Mouse (Mus musculus): ENCODE data around the gene 4930442H23Rik. TPM values are rescaled to one million over a fixed set of nuclear protein-coding genes. Genes with fewer than 3 reads are reported as not detected.

Gene 4930442H23Rik
- polyA plus RNA-seq, 1 experiment from 2014 or later: not detected

GRCm38 (mm10) chr10:81216260-81216659 lies 32.6 kb upstream of the 4930442H23Rik start:
- Histone ChIP-seq H3K4me3 (no peak overlapping the region), H3K27ac (no peak overlapping the region), H3K4me1 (replicated peaks) (peaks cover 6% of the 10 kb centered on the region; the same call in 1 of the 2 replicates), H3K9me3 (peaks cover 16% of the 10 kb centered on the region; the same call in 1 of the 2 replicates), H3K36me3 (peaks cover 53% of the 10 kb centered on the region), H3K27me3 (ENCODE audit: insufficient read depth, poor library complexity, severe bottlenecking) (peaks cover 6% of the 10 kb centered on the region; the same call in 1 of the 2 replicates)
- DNase-seq (ENCODE audit: low spot score): no peak
- 87% methylated on average over 6 of the region's 6 CpGs for WGBS

- DNase-seq (ENCODE audit: low spot score): no peak
- 98% methylated on average over 5 of the region's 5 CpGs for WGBS
- peaks cover 67% of the 10 kb centered on the region for H3K36me3 ChIP-seq
These were observed 26.5 kb upstream of the 4930442H23Rik start for GRCm38 (mm10) chr10:81210154-81210553.

DNA sequence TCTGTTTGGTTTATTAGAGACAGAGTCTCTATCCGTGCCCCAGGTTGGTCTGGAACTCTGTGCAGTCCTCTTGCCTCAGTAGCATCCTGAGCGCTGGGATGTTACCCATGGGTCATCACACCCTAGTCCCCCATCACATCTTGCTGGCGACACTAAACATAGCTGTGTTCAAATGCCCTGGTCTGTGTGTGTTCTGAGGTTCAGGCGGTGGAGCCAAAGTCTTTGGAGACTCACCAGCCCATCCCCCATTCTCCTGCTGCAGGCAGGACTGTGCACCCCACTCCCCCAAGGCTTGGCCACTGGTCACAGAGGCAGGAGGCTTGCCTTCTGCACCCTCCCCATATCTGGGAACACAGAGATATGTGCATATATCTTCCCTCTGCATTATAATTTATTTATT lies 20.5 kb upstream of the 4930442H23Rik start:
- 76% methylated on average over 4 of the region's 4 CpGs for WGBS
- no peak for DNase-seq (ENCODE audit: low spot score)
- Histone ChIP-seq H3K9me3 (no peaks in the 10 kb centered on the region), H3K27ac (no peak overlapping the region), H3K36me3 (0 out of 2 replicates have a peak, but pooled peaks cover 11% of the 10 kb centered on the region), H3K4me3 (no peak overlapping the region), H3K27me3 (ENCODE audit: insufficient read depth, poor library complexity, severe bottlenecking) (peaks cover 18% of the 10 kb centered on the region), H3K4me1 (replicated peaks) (0 out of 2 replicates have a peak, but pooled peaks cover 11% of the 10 kb centered on the region)

More at GRCm38 (mm10) chr10:81210154-81210553, 26.5 kb upstream of the 4930442H23Rik start:
- Histone ChIP-seq H3K4me3 (no peak overlapping the region), H3K27ac (no peak overlapping the region), H3K4me1 (replicated peaks) (no peaks in the 10 kb centered on the region), H3K27me3 (ENCODE audit: insufficient read depth, poor library complexity, severe bottlenecking) (peaks cover 4% of the 10 kb centered on the region; the same call in 1 of the 2 replicates), H3K9me3 (peaks cover 24% of the 10 kb centered on the region)

GRCm38 (mm10) chr10:81202978-81203720 lies 19.5 kb upstream of the 4930442H23Rik start:
- no peaks in the 10 kb centered on the region for H3K9me3 ChIP-seq
- 68% methylated on average over 8 of the region's 8 CpGs for WGBS
- H3K36me3 ChIP-seq: 0 out of 2 replicates have a peak, but pooled peaks cover 11% of the 10 kb centered on the region
- H3K27me3 ChIP-seq (ENCODE audit: insufficient read depth, poor library complexity, severe bottlenecking): peaks cover 18% of the 10 kb centered on the region
- H3K4me1 ChIP-seq (replicated peaks): 0 out of 2 replicates have a peak, but pooled peaks cover 11% of the 10 kb centered on the region
- no peak for DNase-seq (ENCODE audit: low spot score)
- H3K4me3 ChIP-seq: no peak overlapping the region
- no peak overlapping the region for H3K27ac ChIP-seq

GRCm38 (mm10) chr10:81201807-81202758 lies 18.4 kb upstream of the 4930442H23Rik start, which contains the start of gene Nmrk2:
TSS of gene Nmrk2 (minus strand) at chr10:81202051.
- Histone ChIP-seq H3K36me3 (0 out of 2 replicates have a peak, but pooled peaks cover 6% of the 10 kb centered on the region), H3K4me1 (replicated peaks) (0 out of 2 replicates have a peak, but pooled peaks cover 11% of the 10 kb centered on the region), H3K4me3 (no peak within 1 kb of the TSS), H3K27me3 (ENCODE audit: insufficient read depth, poor library complexity, severe bottlenecking) (peaks cover 21% of the 10 kb centered on the region), H3K9me3 (no peaks in the 10 kb centered on the region), H3K27ac (peak within 1 kb of the TSS; percentile 23; the same call in 1 of the 2 replicates)
- no peak for DNase-seq (ENCODE audit: low spot score)
- WGBS: 63% methylated on average over 13 of the region's 13 CpGs

GRCm38 (mm10) chr10:81200605-81201287 lies 17.1 kb upstream of the 4930442H23Rik start:
- no peak overlapping the region for H3K4me3 ChIP-seq
- no peak for DNase-seq (ENCODE audit: low spot score)
- WGBS: 81% methylated on average over 20 of the region's 20 CpGs
- peaks cover 34% of the 10 kb centered on the region for H3K27me3 ChIP-seq (ENCODE audit: insufficient read depth, poor library complexity, severe bottlenecking)
- no peak overlapping the region for H3K27ac ChIP-seq
- H3K36me3 ChIP-seq: no peaks in the 10 kb centered on the region
- H3K9me3 ChIP-seq: no peaks in the 10 kb centered on the region
- H3K4me1 ChIP-seq (replicated peaks): 0 out of 2 replicates have a peak, but pooled peaks cover 11% of the 10 kb centered on the region

DNA sequence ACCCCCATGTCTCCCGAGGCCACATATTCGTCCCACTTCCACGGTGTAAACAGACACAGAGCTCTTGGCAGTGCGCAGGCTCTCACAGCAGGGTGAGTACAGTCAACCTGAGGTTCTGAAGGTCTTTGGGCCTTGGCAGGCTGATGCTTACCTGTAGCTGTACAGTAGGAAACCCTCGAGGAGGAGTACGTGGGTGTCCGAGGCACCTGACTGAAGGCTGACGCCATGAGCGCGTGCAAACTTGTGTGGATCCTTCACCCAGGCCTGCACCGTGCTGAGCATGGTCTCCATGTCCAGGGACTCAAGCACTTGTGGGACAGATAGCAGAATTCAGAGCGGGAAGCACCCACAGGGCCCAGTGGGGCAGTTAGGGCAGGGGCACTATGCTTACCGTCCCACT lies 16.5 kb upstream of the 4930442H23Rik start:
- WGBS: 88% methylated on average over 13 of the region's 13 CpGs
- DNase-seq (ENCODE audit: low spot score): no peak
- H3K4me3 ChIP-seq: no peak overlapping the region

GRCm38 (mm10) chr10:81198990-81199389 lies 15.3 kb upstream of the 4930442H23Rik start:
- H3K4me1 ChIP-seq (replicated peaks): peaks cover 19% of the 10 kb centered on the region
- peaks cover 52% of the 10 kb centered on the region for H3K27me3 ChIP-seq (ENCODE audit: insufficient read depth, poor library complexity, severe bottlenecking)
- H3K9me3 ChIP-seq: no peaks in the 10 kb centered on the region
- no peak overlapping the region for H3K27ac ChIP-seq
- WGBS: 89% methylated on average over 6 of the region's 6 CpGs
- no peaks in the 10 kb centered on the region for H3K36me3 ChIP-seq
- H3K4me3 ChIP-seq: no peak overlapping the region
- no peak for DNase-seq (ENCODE audit: low spot score)

More for the DNA sequence above, 16.5 kb upstream of the 4930442H23Rik start:
- Histone ChIP-seq H3K4me1 (replicated peaks) (0 out of 2 replicates have a peak, but pooled peaks cover 11% of the 10 kb centered on the region), H3K27ac (no peak overlapping the region), H3K9me3 (no peaks in the 10 kb centered on the region), H3K27me3 (ENCODE audit: insufficient read depth, poor library complexity, severe bottlenecking) (peaks cover 40% of the 10 kb centered on the region), H3K36me3 (no peaks in the 10 kb centered on the region)

DNA sequence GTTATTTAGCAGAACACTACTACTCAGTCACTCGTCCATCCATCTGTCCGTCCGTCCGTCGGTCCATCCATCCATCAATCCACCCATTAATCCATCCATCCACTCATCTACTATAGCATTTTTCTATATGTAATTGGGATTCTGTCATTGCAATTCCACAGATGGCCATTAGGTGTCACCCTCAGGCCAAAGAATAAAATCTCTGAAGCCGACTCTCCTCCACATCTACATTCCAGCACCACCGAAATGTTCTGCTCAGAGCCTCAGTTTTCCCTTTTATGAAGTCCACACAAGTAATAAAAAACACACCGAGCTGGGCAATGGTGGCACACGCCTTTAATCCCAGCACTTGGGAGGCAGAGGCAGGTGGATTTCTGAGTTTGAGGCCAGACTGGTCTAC lies 14.6 kb upstream of the 4930442H23Rik start:
- Histone ChIP-seq H3K36me3 (no peaks in the 10 kb centered on the region), H3K27me3 (ENCODE audit: insufficient read depth, poor library complexity, severe bottlenecking) (peaks cover 59% of the 10 kb centered on the region), H3K4me3 (no peak overlapping the region), H3K27ac (no peak overlapping the region), H3K4me1 (replicated peaks) (peaks cover 21% of the 10 kb centered on the region), H3K9me3 (no peaks in the 10 kb centered on the region)
- DNase-seq (ENCODE audit: low spot score): peak; percentile 65
- 3% methylated on average over 9 of the region's 9 CpGs for WGBS

DNA sequence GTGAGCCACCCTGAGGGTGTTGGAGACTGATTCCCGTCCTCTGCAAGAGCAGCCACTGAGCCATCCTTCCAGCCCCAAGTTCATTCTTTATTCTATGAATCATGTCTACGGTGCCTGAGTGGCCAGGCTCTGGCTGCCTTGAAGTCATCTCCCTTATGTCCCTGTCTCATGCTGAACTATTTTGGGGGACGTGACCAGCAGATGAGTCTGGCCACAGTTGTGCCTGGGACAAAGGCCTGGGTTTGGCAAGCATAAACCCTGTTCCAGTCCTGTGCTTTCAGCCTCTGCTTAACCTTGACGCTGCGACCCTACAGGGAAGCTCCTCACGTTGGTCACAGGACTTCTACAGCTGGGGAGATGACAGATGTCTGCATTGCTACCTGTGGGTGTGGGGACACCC lies 13.7 kb upstream of the 4930442H23Rik start:
- no peaks in the 10 kb centered on the region for H3K9me3 ChIP-seq
- 55% methylated on average over 6 of the region's 6 CpGs for WGBS
- peaks cover 28% of the 10 kb centered on the region for H3K4me1 ChIP-seq (replicated peaks)
- no peaks in the 10 kb centered on the region for H3K36me3 ChIP-seq
- H3K27me3 ChIP-seq (ENCODE audit: insufficient read depth, poor library complexity, severe bottlenecking): peaks cover 63% of the 10 kb centered on the region
- no peak for DNase-seq (ENCODE audit: low spot score)
- no peak overlapping the region for H3K27ac ChIP-seq
- H3K4me3 ChIP-seq: 0 out of 2 replicates have a peak overlapping the region, but pooled peaks have one; percentile 6

- Histone ChIP-seq H3K36me3 (peaks cover under 1% of the 10 kb centered on the region), H3K4me1 (replicated peaks) (peaks cover 30% of the 10 kb centered on the region), H3K27ac (no peak overlapping the region), H3K4me3 (no peak overlapping the region), H3K9me3 (no peaks in the 10 kb centered on the region), H3K27me3 (ENCODE audit: insufficient read depth, poor library complexity, severe bottlenecking) (peaks cover 63% of the 10 kb centered on the region)
- WGBS: 67% methylated on average over 11 of the region's 11 CpGs
- no peak for DNase-seq (ENCODE audit: low spot score)
These were observed 12.9 kb upstream of the 4930442H23Rik start for GRCm38 (mm10) chr10:81196470-81197065.

DNA sequence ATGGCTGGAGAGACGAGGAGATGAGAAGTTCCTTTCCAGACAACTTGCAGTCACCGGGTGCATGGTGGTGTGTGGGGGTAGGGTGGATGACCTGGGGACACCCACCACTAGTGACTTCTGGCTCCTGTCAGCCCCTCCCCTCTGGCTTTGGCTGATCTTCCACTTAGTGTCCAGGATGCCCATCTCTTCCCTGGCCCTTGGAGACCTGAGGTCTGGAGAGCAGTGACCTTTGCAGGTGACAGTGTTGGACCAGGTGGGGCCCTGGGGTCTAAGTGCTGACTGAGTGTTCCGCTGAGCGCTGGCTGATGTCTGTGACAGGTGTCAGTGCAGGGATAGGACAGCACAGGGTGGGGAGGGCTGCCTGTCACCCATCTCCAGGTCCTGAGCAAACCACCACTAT lies 11.7 kb upstream of the 4930442H23Rik start:
- WGBS: 65% methylated on average over 4 of the region's 4 CpGs
- Histone ChIP-seq H3K27ac (no peak overlapping the region), H3K36me3 (peaks cover 13% of the 10 kb centered on the region), H3K27me3 (ENCODE audit: insufficient read depth, poor library complexity, severe bottlenecking) (peaks cover 60% of the 10 kb centered on the region), H3K4me1 (replicated peaks) (peaks cover 39% of the 10 kb centered on the region), H3K4me3 (no peak overlapping the region), H3K9me3 (no peaks in the 10 kb centered on the region)
- no peak for DNase-seq (ENCODE audit: low spot score)

Data from hindbrain, embryonic 10.5 days (tissue).